Comparison of ENCODE assay signal across 8 mouse cellular contexts in the genomic region with DNA sequence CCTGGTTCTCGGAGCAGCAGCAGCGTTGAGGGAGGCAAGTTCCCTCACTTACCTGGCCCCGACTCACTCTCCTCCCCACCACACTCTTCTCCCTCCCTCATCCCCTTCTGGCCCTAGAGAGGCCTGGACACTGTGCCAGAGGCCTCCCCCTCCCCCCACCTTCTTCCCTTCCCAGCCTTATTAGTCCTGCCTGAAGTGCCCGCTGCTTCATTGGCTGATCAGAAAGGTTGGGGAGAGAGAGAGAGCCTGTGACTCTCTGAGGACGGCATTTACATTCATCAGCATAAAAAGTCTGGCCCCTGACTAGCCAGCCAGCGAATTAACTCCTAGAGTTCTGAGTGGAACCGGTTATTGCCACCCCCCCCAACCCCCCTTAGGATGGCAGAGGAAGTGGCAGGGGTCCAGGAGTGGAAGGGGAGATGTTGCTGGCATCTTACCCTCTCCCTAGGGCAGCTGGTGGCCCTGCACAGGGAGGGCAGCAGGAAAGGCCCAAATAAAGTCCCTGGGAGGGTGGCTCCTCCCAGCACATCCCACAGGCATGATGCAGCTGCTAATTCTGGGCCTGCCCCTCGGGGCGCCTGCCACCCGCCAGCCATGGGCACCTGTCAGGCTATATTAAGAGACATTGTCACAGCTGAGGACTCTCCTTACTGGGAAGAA. TPM values are rescaled to one million over a fixed set of nuclear protein-coding genes. Genes with fewer than 3 reads are reported as not detected.
DNase-seq lines count a peak whose midpoint lies in the region; ATAC-seq and TF ChIP-seq lines count a peak whose summit lies in the region.

No protein-coding gene starts in this region.

- no peak overlapping the region for H3K4me2 ChIP-seq in kidney, embryonic 15.5 days
- no peak overlapping the region for H3K4me2 ChIP-seq in kidney, embryonic 14.5 days (replicated peaks; ENCODE audit: low read depth, low read length)

- H3K36me3 ChIP-seq in kidney, embryonic 15.5 days, result peaks cover 16% of the 10 kb centered on the region; the same call in 1 of the 2 replicates
- peaks cover 15% of the 10 kb centered on the region for H3K36me3 ChIP-seq in kidney, embryonic 14.5 days (ENCODE audit: control insufficient read depth, insufficient read depth, low read length)
- H3K36me3 ChIP-seq in thymus, adult 2 months (ENCODE audit: control insufficient read depth, insufficient read depth, low read length), result no peaks in the 10 kb centered on the region

- no peak overlapping the region for H3K9ac ChIP-seq in kidney, embryonic 15.5 days
- H3K9ac ChIP-seq in kidney, embryonic 14.5 days (ENCODE audit: low read depth, low read length), result no peak overlapping the region

- no peak for TF ChIP-seq POLR2A in thymus, adult 2 months (IDR thresholded peaks at IDR 0.05; ENCODE audit: control insufficient read depth, extremely low read depth, insufficient read depth, low read length, poor library complexity)

- 0 out of 2 replicates have a peak overlapping the region, but pooled peaks have one; percentile 9 for H3K27ac ChIP-seq in kidney, embryonic 15.5 days
- H3K27ac ChIP-seq in kidney, embryonic 14.5 days (ENCODE audit: low read depth, low read length), result no peak overlapping the region
- H3K27ac ChIP-seq in thymus, adult 2 months (ENCODE audit: control insufficient read depth, insufficient read depth, low read length), result no peak overlapping the region

- TF ChIP-seq CTCF in thymus, adult 2 months (IDR thresholded peaks at IDR 0.05; ENCODE audit: borderline replicate concordance, control insufficient read depth, extremely low read depth, insufficient read depth, low read length, poor library complexity), result no peak

- no peak overlapping the region for H3K4me3 ChIP-seq in kidney, embryonic 15.5 days (replicated peaks)
- H3K4me3 ChIP-seq in kidney, embryonic 14.5 days (ENCODE audit: low read length), result no peak overlapping the region
- H3K4me3 ChIP-seq in thymus, adult 2 months (ENCODE audit: control insufficient read depth, insufficient read depth, low read length), result no peak overlapping the region

- WGBS in kidney, embryonic 15.5 days, result 21% methylated on average over 10 of the region's 10 CpGs
- 25% methylated on average over 10 of the region's 10 CpGs for whole genome bisulfite sequencing in kidney, embryonic 14.5 days
- WGBS in thymus, adult 2 months, result 85% methylated on average over 10 of the region's 10 CpGs

- H3K27me3 ChIP-seq in kidney, embryonic 15.5 days, result no peaks in the 10 kb centered on the region
- no peaks in the 10 kb centered on the region for H3K27me3 ChIP-seq in kidney, embryonic 14.5 days (ENCODE audit: control insufficient read depth, insufficient read depth, low read length)
- no peaks in the 10 kb centered on the region for H3K27me3 ChIP-seq in thymus, adult 2 months (ENCODE audit: control insufficient read depth, insufficient read depth, low read length)

- peaks cover 49% of the 10 kb centered on the region for H3K4me1 ChIP-seq in kidney, embryonic 15.5 days
- H3K4me1 ChIP-seq in kidney, embryonic 14.5 days (ENCODE audit: control insufficient read depth, insufficient read depth, low read length), result peaks cover 17% of the 10 kb centered on the region; the same call in 1 of the 2 replicates
- peaks cover 23% of the 10 kb centered on the region for H3K4me1 ChIP-seq in thymus, adult 2 months (replicated peaks; ENCODE audit: control insufficient read depth, insufficient read depth, low read length)

- no peak for ATAC-seq in kidney, embryonic 15.5 days (replicated peaks; ENCODE audit: low FRiP score)
- ATAC-seq in kidney, embryonic 14.5 days (ENCODE audit: low FRiP score, low TSS enrichment), result no peak

- DNase-seq in cerebellum, postnatal 25 days, result peak; percentile 58 to 75
- peak; percentile 79 to 87 for DNase-seq in heart, adult 18-20 months
- DNase-seq in kidney, postnatal 25 days, result peak; percentile 28 to 64
- DNase-seq in skeletal muscle tissue, adult 2 months (ENCODE audit: low read depth, low spot score), result peak; percentile 98
- DNase-seq in adrenal gland, postnatal 14 days, result no peak
- DNase-seq in thymus, adult 2 months, result no peak

- H3K9me3 ChIP-seq in kidney, embryonic 15.5 days (replicated peaks), result no peaks in the 10 kb centered on the region
- no peaks in the 10 kb centered on the region for H3K9me3 ChIP-seq in kidney, embryonic 14.5 days (ENCODE audit: control insufficient read depth, low read length)

RNA-seq across cellular contexts. Expression of a gene that starts 4.0 kb away (rescaled TPM):
- 6.9 and 10.0 TPM in 2 replicates for polyA plus RNA-seq in kidney, embryonic 15.5 days (2015; fragmentation: Nextera tagmentation; extraction: Ambion mirVana)
- 5.1 and 6.8 TPM in 2 replicates for polyA plus RNA-seq in kidney, embryonic 14.5 days (2014; fragmentation: Nextera tagmentation; extraction: Ambion mirVana)
- total RNA-seq in heart, adult 18-20 months (2021), result 100 to 1,000 TPM in 1 of 2 experiments, 10 to 100 TPM in 1; 95.5 to 101 TPM
- total RNA-seq in adrenal gland, postnatal 14 days (2021), result 17.6 and 18.4 TPM in 2 replicates
- polyA plus RNA-seq in thymus, adult 2 months (2012; rRNA removed), result 9.1 and 12.6 TPM in 2 replicates

RNA-seq across cellular contexts. Expression of a gene that starts 15.8 kb away (rescaled TPM):
- 0.48 and 0.75 TPM in 2 replicates for polyA plus RNA-seq in kidney, embryonic 15.5 days (2015; fragmentation: Nextera tagmentation; extraction: Ambion mirVana)
- 0.34 and 0.37 TPM in 2 replicates for polyA plus RNA-seq in kidney, embryonic 14.5 days (2014; fragmentation: Nextera tagmentation; extraction: Ambion mirVana)
- not detected for total RNA-seq in heart, adult 18-20 months (2021)
- not detected in 2 replicates for total RNA-seq in adrenal gland, postnatal 14 days (2021)
- polyA plus RNA-seq in thymus, adult 2 months (2012; rRNA removed), result not detected in 2 replicates

RNA-seq across cellular contexts. Expression of a gene that starts 37.1 kb away (rescaled TPM):
- 0.26 and 0.93 TPM in 2 replicates for polyA plus RNA-seq in kidney, embryonic 15.5 days (2015; fragmentation: Nextera tagmentation; extraction: Ambion mirVana)
- 0.41 and 1.1 TPM in 2 replicates for polyA plus RNA-seq in kidney, embryonic 14.5 days (2014; fragmentation: Nextera tagmentation; extraction: Ambion mirVana)
- total RNA-seq in heart, adult 18-20 months (2021), result 1 to 10 TPM; 6.5 to 7.7 TPM
- total RNA-seq in adrenal gland, postnatal 14 days (2021), result 0.56 and 3.8 TPM in 2 replicates
- polyA plus RNA-seq in thymus, adult 2 months (2012; rRNA removed), result 1.5 and 2.3 TPM in 2 replicates

RNA-seq across cellular contexts. Expression of a gene that starts 46.7 kb away (rescaled TPM):
- polyA plus RNA-seq in kidney, embryonic 15.5 days (2015; fragmentation: Nextera tagmentation; extraction: Ambion mirVana), result 547 and 571 TPM in 2 replicates
- 351 and 554 TPM in 2 replicates for polyA plus RNA-seq in kidney, embryonic 14.5 days (2014; fragmentation: Nextera tagmentation; extraction: Ambion mirVana)
- 100 to 1,000 TPM; 272 to 273 TPM for total RNA-seq in heart, adult 18-20 months (2021)
- total RNA-seq in adrenal gland, postnatal 14 days (2021), result 265 and 269 TPM in 2 replicates
- polyA plus RNA-seq in thymus, adult 2 months (2012; rRNA removed), result 126 and 169 TPM in 2 replicates

RNA-seq across cellular contexts. Expression of a gene that starts 56.7 kb away (rescaled TPM):
- 15.2 and 17.2 TPM in 2 replicates for polyA plus RNA-seq in kidney, embryonic 15.5 days (2015; fragmentation: Nextera tagmentation; extraction: Ambion mirVana)
- 11.8 and 16.9 TPM in 2 replicates for polyA plus RNA-seq in kidney, embryonic 14.5 days (2014; fragmentation: Nextera tagmentation; extraction: Ambion mirVana)
- total RNA-seq in heart, adult 18-20 months (2021), result 1 to 10 TPM; 1.6 to 2.9 TPM
- total RNA-seq in adrenal gland, postnatal 14 days (2021), result 8.7 and 10.2 TPM in 2 replicates
- 50.0 and 59.1 TPM in 2 replicates for polyA plus RNA-seq in thymus, adult 2 months (2012; rRNA removed)

Comparison
In these comparisons a context has a peak if more than half of its experiments do, and no peak if none do; other contexts are left out.
1. DNase-seq: peak in cerebellum, postnatal 25 days (2 of 2), heart, adult 18-20 months (2 of 2), kidney, postnatal 25 days (2 of 2) and skeletal muscle tissue, adult 2 months (single experiment); none in adrenal gland, postnatal 14 days (single experiment) and thymus, adult 2 months (single experiment).